Mouse (Mus musculus) left cerebral cortex, adult 18-20 months (tissue): Measurements from ENCODE around the gene Cavin3. TPM values are rescaled to one million over a fixed set of nuclear protein-coding genes. Genes with fewer than 3 reads are reported as not detected.

ENCODE experiments used
- total RNA-seq, 2 experiments: library from RNA; stranded (reverse); gene quantifications; 2 replicates each; pipeline ENCODE4 v1.2.3; 2021

Gene Cavin3
- total RNA-seq, 2 experiments from 2014 or later: 17.9 to 19.8 TPM

Other genes starting within 250 kb of the Cavin3 start
- gene Olfr688, start 194.2 kb downstream of the Cavin3 start, total RNA-seq: not detected
- gene Olfr689, start 171.1 kb downstream of the Cavin3 start, total RNA-seq: not detected
- 1 to 10 TPM in 1 of 2 experiments, under 1 TPM in 1; 0.98 to 1.3 TPM for gene Olfr690, start 148.2 kb downstream of the Cavin3 start, total RNA-seq
- under 1 TPM; 0.56 to 0.98 TPM for gene Olfr691, start 140.0 kb downstream of the Cavin3 start, total RNA-seq
- not detected for gene Olfr692, start 114.1 kb downstream of the Cavin3 start, total RNA-seq
- not detected for gene Gm5901, start 107.3 kb downstream of the Cavin3 start, total RNA-seq
- gene Fam160a2, start 82.2 kb downstream of the Cavin3 start, total RNA-seq: 10 to 100 TPM; 70.5 to 72.2 TPM
- gene Cnga4, start 77.7 kb downstream of the Cavin3 start, total RNA-seq: 1 to 10 TPM; 1.1 to 1.2 TPM
- gene Cckbr, start 56.6 kb downstream of the Cavin3 start, total RNA-seq: 10 to 100 TPM; 68.3 to 74.4 TPM
- gene Smpd1, start 72.1 kb upstream of the Cavin3 start, total RNA-seq: 100 to 1,000 TPM in 1 of 2 experiments, 10 to 100 TPM in 1; 99.9 to 111 TPM
- 100 to 1,000 TPM; 469 to 485 TPM for gene Apbb1, start 99.4 kb upstream of the Cavin3 start, total RNA-seq
- under 1 TPM; 0.40 to 0.82 TPM for gene Hpx, start 117.8 kb upstream of the Cavin3 start, total RNA-seq
- 100 to 1,000 TPM; 150 to 157 TPM for gene Trim3, start 151.3 kb upstream of the Cavin3 start, total RNA-seq
- 10 to 100 TPM; 67.4 to 67.5 TPM for gene Timm10b, start 157.8 kb upstream of the Cavin3 start, total RNA-seq
- gene Arfip2, start 158.1 kb upstream of the Cavin3 start, total RNA-seq: 10 to 100 TPM; 93.3 to 94.4 TPM
- gene Gm45799, start 158.3 kb upstream of the Cavin3 start, total RNA-seq: 10 to 100 TPM in 1 of 2 experiments, 1 to 10 TPM in 1; 8.6 to 11.5 TPM
- gene Dnhd1, start 168.5 kb upstream of the Cavin3 start, total RNA-seq: 1 to 10 TPM; 5.2 to 6.1 TPM